Mouse (Mus musculus) megakaryocyte, adult 5-6 weeks (primary cell): ENCODE measurements around the gene Cpm. TPM values are rescaled to one million over a fixed set of nuclear protein-coding genes. Genes with fewer than 3 reads are reported as not detected.
"Not testable (repeated sequence)": the region's sequence is repeated elsewhere in the genome, so short reads cannot be mapped to it uniquely, and the experiment has no call there.

Source experiments
- ATAC-seq: 2 replicates; pipeline ENCODE4 v1.8.0; 2016; ENCODE audit warnings: mild to moderate bottlenecking, inconsistent platforms; ENCODE audit not compliant: poor library complexity, severe bottlenecking
- total RNA-seq, 2 experiments: library from RNA; stranded (forward) in 1 of 2; stranded (reverse) in 1 of 2; fragments of 153-499, 151-499 nt in 1 of 2; fragments of 221-1000, 200-1000 nt in 1 of 2; gene quantifications; 2 replicates each; pipeline versions ENCODE4 v1.2.3 to v1.2.4; 2015 to 2017

The Cpm gene
- 0.38 TPM in 1 of 2 replicates, not detected in the other for total RNA-seq (2015)
- not detected in 2 replicates for total RNA-seq (2017)

- peak; percentile 91 for ATAC-seq
Measured at GRCm38 (mm10) chr10:117629169-117629971, at the start of gene Cpm. Cpm (plus strand) TSS chr10:117629500.

GRCm38 (mm10) chr10:117579771-117580284, 49.5 kb upstream of the Cpm start:
- ATAC-seq, result no peak

GRCm38 (mm10) chr10:117580405-117580804, 48.9 kb upstream of the Cpm start:
- no peak for ATAC-seq

GRCm38 (mm10) chr10:117581007-117581752, 48.1 kb upstream of the Cpm start:
- ATAC-seq, result no peak

- ATAC-seq, result no peak
Measured at GRCm38 (mm10) chr10:117581753-117582062, 47.6 kb upstream of the Cpm start.

- ATAC-seq, result no peak
Measured at GRCm38 (mm10) chr10:117583155-117584061, 45.9 kb upstream of the Cpm start.

- ATAC-seq, result no peak
Measured at GRCm38 (mm10) chr10:117584102-117584501, 45.2 kb upstream of the Cpm start.

GRCm38 (mm10) chr10:117584566-117585515, 44.5 kb upstream of the Cpm start:
- no peak for ATAC-seq

- no peak for ATAC-seq
Measured at GRCm38 (mm10) chr10:117585600-117586299, 43.5 kb upstream of the Cpm start.

GRCm38 (mm10) chr10:117586859-117587258, 42.4 kb upstream of the Cpm start:
- no peak for ATAC-seq

- ATAC-seq, result no peak
Measured at GRCm38 (mm10) chr10:117587335-117587734, 42.0 kb upstream of the Cpm start.

- not testable (repeated sequence) for ATAC-seq
Measured at GRCm38 (mm10) chr10:117588416-117589143, 40.7 kb upstream of the Cpm start.

GRCm38 (mm10) chr10:117589144-117589940, 40.0 kb upstream of the Cpm start:
- no peak for ATAC-seq

- ATAC-seq, result no peak
Measured at GRCm38 (mm10) chr10:117590331-117591301, 38.7 kb upstream of the Cpm start.

GRCm38 (mm10) chr10:117591766-117592165, 37.5 kb upstream of the Cpm start:
- ATAC-seq, result no peak

GRCm38 (mm10) chr10:117592306-117593040, 36.8 kb upstream of the Cpm start:
- no peak for ATAC-seq
